Mouse (Mus musculus): ENCODE measurements around the gene Wsb2.

GRCm38 (mm10) chr5:117340081-117340480, 17.0 kb upstream of the Wsb2 start:
- no peak for TF ChIP-seq GATA1 (IDR thresholded peaks at IDR 0.05; ENCODE audit: borderline replicate concordance, low read length)
- TF ChIP-seq FLI1 (IDR thresholded peaks at IDR 0.05; ENCODE audit: low read length): no peak

Measured in megakaryocyte, embryonic 14.5 days (primary cell).